Mouse (Mus musculus) midbrain, embryonic 13.5 days (tissue): ENCODE measurements at regions not wholly inside any gene's neighbourhood (a gene's known extent, or its start where the extent isn't known, plus 50 kb on each side); places are given as distances from the start of the nearest gene placed in this dataset.
A peak's percentile ranks its signal among the peaks of the same experiment; 100 is the strongest.
"Not testable (repeated sequence)": the region's sequence is repeated elsewhere in the genome, so short reads cannot be mapped to it uniquely, and the experiment has no call there.

Source experiments
- ATAC-seq: fragments of 200-750 bp; cut with Nextera tagmentation; 2 replicates; pipeline ENCODE4 v1.8.0; 2017; ENCODE audit warnings: mild to moderate bottlenecking, moderate TSS enrichment, moderate library complexity
- H3K27ac ChIP-seq: fragments of 300-500 bp; sonication (generic); 2 replicates; pipeline ENCODE4 v1.5.1; 2015; ENCODE audit warnings: inconsistent platforms, mild to moderate bottlenecking, moderate library complexity
- H3K27me3 ChIP-seq: fragments of 300-500 bp; sonication (generic); 2 replicates; pipeline ENCODE4 v1.6.1; 2015; ENCODE audit warnings: mild to moderate bottlenecking, inconsistent platforms
- H3K36me3 ChIP-seq: fragments of 300-500 bp; sonication (generic); 2 replicates; pipeline ENCODE4 v1.6.1; 2015; ENCODE audit warnings: mild to moderate bottlenecking, inconsistent platforms
- H3K4me1 ChIP-seq: fragments of 300-500 bp; sonication (generic); replicated peaks from 2 replicates; pipeline ENCODE4 v1.6.1; 2015; ENCODE audit warnings: inconsistent platforms
- H3K4me2 ChIP-seq: fragments of 300-500 bp; sonication (generic); replicated peaks from 2 replicates; pipeline ENCODE4 v1.6.1; 2015; ENCODE audit warnings: moderate library complexity, mild to moderate bottlenecking, inconsistent platforms
- H3K4me3 ChIP-seq: fragments of 300-500 bp; sonication (generic); replicated peaks from 2 replicates; pipeline ENCODE4 v1.5.1; 2015; ENCODE audit warnings: mild to moderate bottlenecking, inconsistent platforms
- H3K9ac ChIP-seq: fragments of 300-500 bp; sonication (generic); replicated peaks from 2 replicates; pipeline ENCODE4 v1.6.1; 2015; ENCODE audit warnings: mild to moderate bottlenecking, inconsistent platforms
- H3K9me3 ChIP-seq: fragments of 300-500 bp; sonication (generic); 2 replicates; pipeline ENCODE4 v1.6.1; 2016; ENCODE audit warnings: mild to moderate bottlenecking, inconsistent platforms
- WGBS: fragments of 180-500 bp; shearing (Covaris S2); methylation state at CpG from one replicate; pipeline ENCODE4 v1.1.7; 2015; 5-methylcytosine and 5-hydroxymethylcytosine counted together

DNA sequence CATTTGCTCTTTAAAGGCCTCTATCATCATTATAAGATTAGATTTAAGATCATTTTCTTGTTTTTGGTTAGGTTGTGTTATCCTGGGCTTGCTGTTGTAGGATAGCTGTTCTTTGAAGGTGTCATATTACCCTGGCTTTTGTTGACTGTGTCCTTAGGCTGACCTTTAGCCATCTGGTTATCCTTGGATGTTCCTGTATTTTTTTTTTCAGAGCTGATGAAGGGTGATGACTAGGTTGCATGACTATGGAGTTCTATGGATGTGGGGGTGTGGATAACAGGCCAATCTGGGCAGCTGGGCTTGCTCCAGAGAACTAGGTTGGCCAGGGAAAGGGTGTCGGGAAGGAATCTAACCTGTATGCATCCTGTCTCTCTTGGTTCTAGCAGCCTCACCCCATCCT lies 74.2 kb downstream of the Dmrta1 start:
- Histone ChIP-seq H3K9ac (no peak overlapping the region), H3K27ac (no peak overlapping the region), H3K9me3 (no peaks in the 10 kb centered on the region), H3K4me3 (no peak overlapping the region), H3K27me3 (no peaks in the 10 kb centered on the region), H3K4me1 (no peaks in the 10 kb centered on the region), H3K4me2 (no peak overlapping the region), H3K36me3 (no peaks in the 10 kb centered on the region)
- ATAC-seq, result no peak
- WGBS, result 91% methylated on average over 1 of the region's 1 CpGs

DNA sequence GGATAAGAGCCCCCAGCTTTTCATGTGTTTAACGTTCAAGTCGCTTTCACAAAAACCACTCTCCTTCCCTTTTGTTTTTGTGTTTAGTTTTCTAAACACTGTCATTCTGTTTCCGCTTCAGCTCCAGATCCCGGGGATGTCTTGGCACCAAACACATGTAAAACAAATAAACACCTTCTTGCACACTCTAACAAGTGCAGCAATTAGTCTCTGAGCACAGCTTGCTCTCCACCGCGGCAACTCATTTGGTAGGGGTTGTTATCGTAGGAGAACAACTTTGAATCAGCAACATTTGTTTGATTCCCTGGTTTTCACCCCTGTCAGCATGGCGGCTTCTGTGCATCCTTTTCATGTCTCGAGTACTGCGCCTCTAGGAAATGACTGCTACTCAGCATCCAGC lies 97.0 kb downstream of the Dmrta1 start:
- H3K4me2 ChIP-seq, result no peak overlapping the region
- no peak overlapping the region for H3K27ac ChIP-seq
- 60% methylated on average over 10 of the region's 10 CpGs for WGBS
- H3K4me1 ChIP-seq, result no peaks in the 10 kb centered on the region
- H3K9me3 ChIP-seq, result no peaks in the 10 kb centered on the region
- H3K9ac ChIP-seq, result no peak overlapping the region
- no peak overlapping the region for H3K4me3 ChIP-seq
- no peak for ATAC-seq
- H3K27me3 ChIP-seq, result no peaks in the 10 kb centered on the region
- H3K36me3 ChIP-seq, result no peaks in the 10 kb centered on the region

DNA sequence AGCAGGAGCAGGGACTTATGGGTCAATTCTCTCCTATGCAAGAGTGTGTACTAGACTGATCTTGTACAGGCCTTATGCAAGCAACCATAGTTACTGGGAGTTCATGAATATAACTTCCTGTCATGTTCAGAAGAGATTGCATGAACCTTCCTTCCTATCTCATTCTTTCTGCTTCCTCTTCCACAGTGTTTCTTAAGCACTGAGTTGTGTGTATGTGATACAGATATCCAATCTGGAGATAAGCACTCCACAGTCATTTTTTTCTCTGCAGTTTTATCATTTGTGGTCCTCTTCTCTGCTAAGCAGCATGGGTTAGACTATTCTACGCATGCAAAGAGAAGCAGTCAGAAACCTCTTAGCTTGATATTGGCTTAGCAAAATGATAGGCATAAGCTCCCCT lies 102.3 kb downstream of the Dmrta1 start:
- H3K27ac ChIP-seq, result no peak overlapping the region
- ATAC-seq, result no peak
- H3K27me3 ChIP-seq, result no peaks in the 10 kb centered on the region
- no peak overlapping the region for H3K4me3 ChIP-seq
- no peaks in the 10 kb centered on the region for H3K4me1 ChIP-seq
- no peaks in the 10 kb centered on the region for H3K9me3 ChIP-seq
- H3K4me2 ChIP-seq, result no peak overlapping the region
- H3K9ac ChIP-seq, result no peak overlapping the region
- 89% methylated on average over 1 of the region's 1 CpGs for WGBS
- no peaks in the 10 kb centered on the region for H3K36me3 ChIP-seq

DNA sequence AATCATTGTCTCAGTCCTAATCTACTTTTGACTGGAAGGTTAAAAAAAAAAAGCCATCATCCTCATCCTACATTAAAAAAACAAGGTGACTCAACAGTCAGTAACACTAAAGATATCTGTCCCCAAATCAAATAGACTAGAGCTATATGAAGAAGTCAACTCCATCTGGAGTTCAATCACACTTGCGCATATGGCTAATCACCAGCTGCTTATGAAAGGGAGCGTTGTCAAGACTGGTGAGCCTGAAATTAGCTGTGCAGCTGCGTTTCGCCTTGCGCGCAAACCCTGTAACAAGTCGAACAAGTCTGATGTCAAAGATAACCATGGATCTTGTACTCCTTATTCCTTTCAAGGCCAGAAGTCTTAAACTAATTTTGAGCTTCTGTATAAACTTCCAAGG lies 137.6 kb downstream of the Dmrta1 start:
- H3K27ac ChIP-seq, result no peak overlapping the region
- WGBS, result 92% methylated on average over 7 of the region's 7 CpGs
- no peaks in the 10 kb centered on the region for H3K27me3 ChIP-seq
- H3K4me1 ChIP-seq, result no peaks in the 10 kb centered on the region
- H3K4me2 ChIP-seq, result no peak overlapping the region
- ATAC-seq, result no peak
- no peaks in the 10 kb centered on the region for H3K36me3 ChIP-seq
- no peak overlapping the region for H3K9ac ChIP-seq
- H3K9me3 ChIP-seq, result no peaks in the 10 kb centered on the region
- H3K4me3 ChIP-seq, result no peak overlapping the region

DNA sequence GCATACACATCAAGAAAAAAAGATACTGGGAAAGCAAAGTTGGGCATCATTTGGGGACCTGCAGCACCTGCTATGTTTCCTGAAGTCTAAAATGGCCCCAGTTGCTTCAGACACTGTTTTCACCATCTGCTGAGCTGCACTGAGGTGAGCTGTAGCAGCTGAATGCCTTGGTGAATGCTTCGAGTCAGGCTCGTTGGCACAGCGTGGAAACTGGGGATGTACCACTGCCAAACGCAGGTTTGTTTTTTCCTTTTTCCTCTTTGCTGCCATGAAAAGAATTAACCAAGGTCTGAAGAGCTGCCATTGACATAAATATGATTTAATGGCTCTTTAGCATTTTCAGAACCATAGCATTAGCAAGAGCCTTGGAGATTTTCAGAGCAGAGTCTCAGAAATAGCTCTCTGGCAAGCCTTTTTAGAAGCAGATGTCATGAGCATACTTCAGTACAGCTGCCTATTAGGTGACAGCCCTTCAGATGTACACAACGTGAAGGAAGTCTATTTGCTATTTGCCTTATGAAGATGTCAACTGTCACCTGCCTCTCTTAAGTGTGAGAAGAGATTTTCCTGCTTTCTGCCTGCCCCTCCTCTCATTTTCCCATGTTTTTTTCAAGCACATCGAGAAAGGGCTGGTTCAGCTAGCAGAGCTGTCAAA lies 155.4 kb downstream of the Dmrta1 start:
- no peaks in the 10 kb centered on the region for H3K36me3 ChIP-seq
- H3K27ac ChIP-seq, result no peak overlapping the region
- H3K9ac ChIP-seq, result no peak overlapping the region
- ATAC-seq, result no peak
- H3K9me3 ChIP-seq, result no peaks in the 10 kb centered on the region
- no peak overlapping the region for H3K4me3 ChIP-seq
- no peaks in the 10 kb centered on the region for H3K27me3 ChIP-seq
- WGBS, result 66% methylated on average over 6 of the region's 6 CpGs
- H3K4me2 ChIP-seq, result no peak overlapping the region
- H3K4me1 ChIP-seq, result no peaks in the 10 kb centered on the region

DNA sequence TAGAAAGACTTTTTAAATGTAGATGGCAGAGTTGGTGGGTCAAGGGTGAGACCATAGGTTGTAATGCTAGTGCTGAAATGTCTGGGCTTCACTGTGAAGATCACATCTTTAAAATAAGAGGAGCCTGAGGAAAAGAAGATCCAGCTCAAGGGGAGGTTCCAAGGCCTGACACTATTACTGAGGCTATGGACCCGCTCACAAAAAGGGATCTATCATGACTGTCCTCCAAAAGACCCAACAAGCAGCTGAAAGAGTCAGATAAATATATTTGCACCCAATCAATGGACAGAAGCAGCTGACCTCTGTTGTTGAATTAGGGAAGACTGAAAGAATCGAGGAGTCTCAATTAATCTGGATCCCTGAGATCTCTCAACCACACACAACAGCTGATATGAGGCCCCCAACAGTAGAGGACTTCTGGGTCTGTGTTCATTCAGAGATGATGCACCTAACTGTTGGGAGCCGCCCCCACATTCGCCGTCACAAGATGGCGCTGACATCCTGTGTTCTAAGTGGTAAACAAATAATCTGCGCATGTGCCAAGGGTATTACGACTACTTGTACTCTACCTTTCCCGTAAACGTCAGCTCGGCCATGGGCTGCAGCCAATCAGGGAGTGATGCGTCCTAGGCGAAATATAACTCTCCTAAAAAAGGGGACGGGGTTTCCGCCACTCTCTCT lies 196.3 kb downstream of the Dmrta1 start:
- peak; percentile 90 for ATAC-seq
- not testable (repeated sequence) for H3K27me3 ChIP-seq, H3K9ac ChIP-seq, H3K27ac ChIP-seq, H3K4me1 ChIP-seq, H3K36me3 ChIP-seq, H3K9me3 ChIP-seq
- 21% methylated on average over 8 of the region's 15 CpGs for WGBS
- peak overlapping the region; percentile 23 for H3K4me3 ChIP-seq
- H3K4me2 ChIP-seq, result peak overlapping the region; percentile 15; the same call in 1 of the 2 replicates

DNA sequence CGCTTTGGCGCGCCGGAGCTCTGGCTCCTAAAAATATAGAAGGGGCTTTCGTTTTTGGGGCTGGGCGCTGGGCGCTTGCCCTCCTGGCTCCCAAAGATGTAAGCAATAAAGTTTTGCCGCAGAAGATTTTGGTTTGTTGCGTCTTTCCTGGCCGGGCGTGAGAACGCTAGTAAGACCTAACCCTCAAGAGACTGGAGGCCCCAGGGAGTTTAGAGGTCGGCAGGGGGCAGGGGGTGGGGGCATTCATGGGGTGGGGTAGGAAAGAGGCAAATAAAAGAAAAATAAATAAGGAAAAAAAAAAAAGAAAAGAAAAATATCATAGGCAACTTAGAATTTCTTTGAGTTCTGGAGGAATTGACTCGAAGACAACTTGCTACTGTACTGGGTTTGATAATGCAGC lies 196.9 kb downstream of the Dmrta1 start:
- Histone ChIP-seq H3K4me2 (peak overlapping the region; percentile 55), H3K4me3 (peak overlapping the region; percentile 35)
- ATAC-seq, result 0 out of 2 replicates have a peak, but pooled peaks have one; percentile 60
- 19% methylated on average over 9 of the region's 14 CpGs for WGBS
- not testable (repeated sequence) for H3K9ac ChIP-seq, H3K4me1 ChIP-seq, H3K27me3 ChIP-seq, H3K9me3 ChIP-seq, H3K36me3 ChIP-seq, H3K27ac ChIP-seq

DNA sequence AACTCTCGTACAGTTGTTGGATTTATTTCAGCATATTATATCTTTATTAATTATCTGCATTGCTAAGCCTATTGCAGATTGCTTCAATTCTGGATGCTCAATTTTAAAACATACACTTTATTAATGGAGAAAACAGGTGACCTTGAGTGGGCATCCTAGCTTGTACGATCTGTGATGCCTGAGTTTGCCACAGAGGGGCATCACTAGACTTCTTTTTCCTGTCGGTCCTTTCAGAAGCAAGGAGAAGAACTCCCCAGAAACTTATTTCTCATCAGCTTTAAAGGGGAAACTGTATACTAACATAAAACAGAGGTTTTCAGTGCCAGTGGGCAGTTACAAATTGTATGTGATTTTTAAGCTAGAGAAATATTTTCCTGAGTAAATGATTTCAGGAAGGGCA lies 201.8 kb downstream of the Dmrta1 start:
- Histone ChIP-seq H3K9ac (no peak overlapping the region), H3K27me3 (no peaks in the 10 kb centered on the region), H3K4me2 (no peak overlapping the region), H3K27ac (no peak overlapping the region), H3K9me3 (no peaks in the 10 kb centered on the region), H3K4me3 (no peak overlapping the region), H3K4me1 (peaks cover 3% of the 10 kb centered on the region; the same call in 1 of the 2 replicates), H3K36me3 (no peaks in the 10 kb centered on the region)
- WGBS, result 55% methylated on average over 3 of the region's 3 CpGs
- ATAC-seq, result no peak

DNA sequence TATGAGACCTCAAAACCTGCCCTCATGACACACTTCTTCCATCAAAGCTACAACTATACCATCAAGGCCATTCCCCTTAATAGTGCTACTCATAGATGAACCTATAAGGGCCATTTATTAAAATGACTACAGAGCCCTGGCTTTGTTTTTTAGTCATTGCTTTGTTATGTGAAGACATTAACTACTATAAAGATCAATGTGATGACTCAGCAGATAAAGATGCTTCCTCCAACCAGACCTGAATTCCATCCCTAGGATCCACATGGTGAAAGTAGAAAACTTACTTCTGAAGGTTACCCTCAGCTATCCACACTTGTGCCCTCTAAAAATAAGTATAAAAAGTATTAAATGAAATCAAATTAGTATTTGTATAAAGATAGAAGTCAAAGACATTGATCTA lies 230.4 kb downstream of the Dmrta1 start:
- no peaks in the 10 kb centered on the region for H3K27me3 ChIP-seq
- H3K36me3 ChIP-seq, result no peaks in the 10 kb centered on the region
- H3K4me1 ChIP-seq, result no peaks in the 10 kb centered on the region
- H3K4me2 ChIP-seq, result no peak overlapping the region
- no peak overlapping the region for H3K4me3 ChIP-seq
- ATAC-seq, result no peak
- no peak overlapping the region for H3K27ac ChIP-seq
- no peak overlapping the region for H3K9ac ChIP-seq
- no peaks in the 10 kb centered on the region for H3K9me3 ChIP-seq

DNA sequence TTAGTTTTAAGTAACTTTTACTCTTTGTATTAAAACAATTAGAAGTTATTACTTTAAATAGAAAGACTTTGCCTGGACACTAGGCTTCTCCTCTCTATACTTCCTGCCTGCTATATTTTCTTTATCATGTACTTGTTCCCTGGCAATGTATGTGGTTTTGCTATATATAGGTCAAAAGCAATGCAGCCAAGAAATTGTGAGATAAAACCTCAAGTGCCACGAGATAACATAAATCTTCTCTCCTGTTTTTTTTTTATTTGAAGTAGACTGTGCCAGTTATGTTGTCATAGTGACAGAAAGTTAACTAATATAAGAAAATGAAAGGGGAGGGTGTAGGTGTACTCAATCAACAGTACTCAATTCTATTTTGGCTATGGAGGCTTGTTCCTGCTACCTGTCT lies 258.4 kb downstream of the Dmrta1 start:
- WGBS, result 72% methylated on average over 1 of the region's 1 CpGs
- H3K9me3 ChIP-seq, result no peaks in the 10 kb centered on the region
- no peak overlapping the region for H3K4me2 ChIP-seq
- no peak for ATAC-seq
- H3K4me3 ChIP-seq, result no peak overlapping the region
- H3K27me3 ChIP-seq, result no peaks in the 10 kb centered on the region
- no peaks in the 10 kb centered on the region for H3K36me3 ChIP-seq
- no peaks in the 10 kb centered on the region for H3K4me1 ChIP-seq
- no peak overlapping the region for H3K27ac ChIP-seq
- H3K9ac ChIP-seq, result no peak overlapping the region

DNA sequence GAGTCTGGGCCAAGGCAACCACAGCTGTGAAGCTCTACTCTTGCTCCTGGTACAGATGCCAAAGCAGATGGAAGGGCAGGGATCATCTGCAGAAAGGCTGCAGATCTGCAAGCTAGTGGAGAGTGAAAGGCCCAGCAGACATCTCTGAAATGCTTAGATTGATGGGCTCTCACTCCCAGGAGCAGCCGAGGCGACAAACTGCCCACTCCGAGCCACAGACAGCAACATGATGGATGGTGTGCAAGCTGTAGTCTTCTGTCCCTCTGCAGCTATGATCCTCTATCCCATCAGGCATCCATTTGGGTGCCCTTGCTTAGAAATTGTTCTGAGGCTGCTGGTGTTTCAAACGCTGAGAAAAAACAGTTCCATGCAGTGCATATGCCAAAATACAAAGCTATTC lies 262.1 kb downstream of the Dmrta1 start:
- 82% methylated on average over 4 of the region's 4 CpGs for WGBS
- H3K4me2 ChIP-seq, result no peak overlapping the region

DNA sequence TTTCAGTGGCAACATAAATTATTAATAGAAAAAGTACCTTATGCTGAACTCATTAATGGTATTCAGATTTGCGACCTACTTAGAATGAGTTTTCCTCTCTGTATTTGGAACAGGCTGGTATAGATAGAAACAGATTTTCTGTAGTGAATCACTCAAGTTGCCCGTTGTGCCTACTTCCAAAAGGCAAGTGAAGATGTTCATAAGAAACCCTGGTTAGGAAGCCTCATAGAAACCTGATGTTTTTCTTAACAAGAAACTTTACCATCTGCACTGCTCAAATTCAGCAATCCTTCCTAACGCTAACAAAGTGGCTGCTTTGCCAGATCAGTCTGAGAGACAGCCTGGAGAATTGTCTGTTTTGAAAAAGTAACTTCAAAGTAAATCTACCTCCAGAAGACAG lies 242.5 kb upstream of the Zfp352 start:
- 89% methylated on average over 3 of the region's 3 CpGs for WGBS
- H3K4me1 ChIP-seq, result no peaks in the 10 kb centered on the region
- no peak overlapping the region for H3K4me3 ChIP-seq
- no peak overlapping the region for H3K9ac ChIP-seq
- no peaks in the 10 kb centered on the region for H3K9me3 ChIP-seq
- no peak overlapping the region for H3K4me2 ChIP-seq
- H3K27me3 ChIP-seq, result no peaks in the 10 kb centered on the region
- no peaks in the 10 kb centered on the region for H3K36me3 ChIP-seq
- no peak for ATAC-seq
- no peak overlapping the region for H3K27ac ChIP-seq

More for the DNA sequence above, 262.1 kb downstream of the Dmrta1 start:
- ATAC-seq, result no peak
- Histone ChIP-seq H3K9ac (no peak overlapping the region), H3K27me3 (no peaks in the 10 kb centered on the region), H3K36me3 (no peaks in the 10 kb centered on the region), H3K9me3 (no peaks in the 10 kb centered on the region), H3K27ac (no peak overlapping the region), H3K4me3 (no peak overlapping the region), H3K4me1 (no peaks in the 10 kb centered on the region)

DNA sequence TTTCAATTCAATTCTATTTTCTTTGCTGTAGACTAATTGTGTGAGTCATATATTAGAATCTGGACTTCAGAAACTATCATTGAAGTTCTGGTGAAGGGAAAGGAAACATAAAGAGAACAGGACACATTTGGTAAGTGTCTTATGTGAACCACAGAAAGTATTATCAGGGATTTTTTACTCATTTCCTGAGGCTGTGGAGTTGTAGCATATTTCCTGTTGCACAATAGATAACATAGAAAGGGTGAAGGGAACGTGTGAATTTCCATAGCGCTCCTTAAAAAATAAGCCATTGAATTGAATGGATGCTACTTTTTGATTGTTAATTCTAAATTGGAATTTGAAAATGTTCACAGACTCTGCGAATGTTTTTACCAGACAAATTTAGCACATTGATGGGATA lies 215.2 kb upstream of the Zfp352 start:
- H3K4me1 ChIP-seq, result no peaks in the 10 kb centered on the region
- no peak overlapping the region for H3K27ac ChIP-seq
- H3K4me2 ChIP-seq, result no peak overlapping the region
- no peak overlapping the region for H3K4me3 ChIP-seq
- ATAC-seq, result no peak
- no peaks in the 10 kb centered on the region for H3K36me3 ChIP-seq
- H3K27me3 ChIP-seq, result no peaks in the 10 kb centered on the region
- 90% methylated on average over 3 of the region's 3 CpGs for WGBS
- H3K9me3 ChIP-seq, result no peaks in the 10 kb centered on the region
- H3K9ac ChIP-seq, result no peak overlapping the region
